Mouse (Mus musculus) lung, postnatal 0 days (tissue): ENCODE results near the gene Ncor2.
"Not testable (repeated sequence)": the region's sequence is repeated elsewhere in the genome, so short reads cannot be mapped to it uniquely, and the experiment has no call there.

Experiments used
- CTCF ChIP-seq: IDR thresholded peaks from 2 replicates; pipeline ENCODE4 v1.5.1; 2016; ENCODE audit warnings: antibody characterized with exemption, mild to moderate bottlenecking
- EP300 ChIP-seq: IDR thresholded peaks from 2 replicates; pipeline ENCODE4 v1.6.1; 2016; ENCODE audit warnings: antibody characterized with exemption, mild to moderate bottlenecking, control low read depth

DNA sequence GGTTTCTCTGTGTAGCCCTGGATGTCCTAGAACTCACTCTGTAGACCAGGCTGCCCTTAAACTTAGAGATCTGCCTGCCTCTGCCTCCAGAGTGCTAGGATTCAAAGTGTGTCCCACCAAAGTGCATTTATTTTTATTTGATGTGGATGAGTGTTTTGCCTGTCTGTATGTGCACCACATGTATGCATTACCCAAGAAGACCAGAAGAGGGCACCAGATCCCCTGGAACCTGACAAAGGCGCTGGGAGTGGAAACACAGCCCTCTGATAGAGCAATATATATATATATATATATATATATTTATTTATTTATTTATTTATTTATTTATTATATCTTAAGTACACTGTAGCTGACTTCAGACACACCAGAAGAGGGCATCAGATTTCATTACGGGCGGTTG, 25.9 kb upstream of the Ncor2 start:
- TF ChIP-seq CTCF, result peak; percentile 48
- not testable (repeated sequence) for TF ChIP-seq EP300
